Mouse (Mus musculus) right cerebral cortex, postnatal 25 days (tissue): ENCODE results near the gene Endog.
"Not testable (repeated sequence)": the region's sequence is repeated elsewhere in the genome, so short reads cannot be mapped to it uniquely, and the experiment has no call there.

Source experiments
- DNase-seq: peaks from one replicate; pipeline ENCODE4 v3.0.0; 2022

The Endog gene

GRCm38 (mm10) chr2:30171371-30171996 is at the start of gene Endog:
Gene Endog, plus strand, starts transcription at chr2:30171493.
- DNase-seq = peak; percentile 89

DNA sequence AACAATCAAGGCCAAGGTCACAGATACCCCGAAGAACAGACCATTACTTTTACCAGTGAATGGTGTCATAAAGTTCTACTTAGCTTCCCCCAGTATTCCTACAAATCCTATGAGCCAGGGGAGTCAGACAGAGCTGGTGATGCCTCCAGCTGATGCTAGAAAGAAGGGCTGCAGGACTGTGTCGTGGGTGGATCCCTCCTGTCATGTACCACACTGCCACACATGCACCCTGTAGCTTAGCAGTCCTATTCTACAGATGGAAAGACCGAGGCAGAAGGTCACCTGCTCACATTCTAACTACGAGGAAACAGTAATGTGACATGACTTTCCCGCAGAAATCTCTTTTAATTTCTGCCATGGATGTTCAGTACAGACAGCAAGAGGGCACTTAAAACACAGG is 48.5 kb upstream of the Endog start:
- no peak for DNase-seq

- DNase-seq = peak; percentile 43
Observed at GRCm38 (mm10) chr2:30123729-30124471, 47.4 kb upstream of the Endog start.

- DNase-seq = peak; percentile 94
Observed at GRCm38 (mm10) chr2:30124472-30125274, 46.6 kb upstream of the Endog start, which contains the start of gene Zer1. Gene Zer1, minus strand, starts transcription at chr2:30124585.

DNA sequence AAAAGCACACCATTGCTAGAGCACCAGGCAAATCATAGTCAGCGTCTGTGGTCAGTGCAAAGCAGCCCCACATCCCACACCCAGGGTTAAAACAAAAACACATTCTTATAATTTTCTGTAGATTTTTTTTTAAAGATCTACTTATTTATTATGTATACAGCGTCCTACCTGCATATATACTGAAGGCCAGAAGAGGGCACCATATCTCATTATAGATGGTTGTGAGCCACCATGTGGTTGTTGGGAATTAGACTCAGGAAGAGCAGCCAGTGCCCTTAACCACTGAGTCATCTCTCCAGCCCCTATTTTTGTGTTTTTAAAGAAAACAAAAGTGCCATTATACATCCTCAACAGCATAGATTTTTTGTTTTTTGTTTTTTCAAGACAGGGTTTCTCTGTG is 42.5 kb upstream of the Endog start:
- no peak for DNase-seq

GRCm38 (mm10) chr2:30130156-30130555 is 41.1 kb upstream of the Endog start:
- DNase-seq = no peak

GRCm38 (mm10) chr2:30131240-30131639 is 40.1 kb upstream of the Endog start:
- not testable (repeated sequence) for DNase-seq

- DNase-seq = no peak
Observed at GRCm38 (mm10) chr2:30132801-30133612, 38.3 kb upstream of the Endog start.

DNA sequence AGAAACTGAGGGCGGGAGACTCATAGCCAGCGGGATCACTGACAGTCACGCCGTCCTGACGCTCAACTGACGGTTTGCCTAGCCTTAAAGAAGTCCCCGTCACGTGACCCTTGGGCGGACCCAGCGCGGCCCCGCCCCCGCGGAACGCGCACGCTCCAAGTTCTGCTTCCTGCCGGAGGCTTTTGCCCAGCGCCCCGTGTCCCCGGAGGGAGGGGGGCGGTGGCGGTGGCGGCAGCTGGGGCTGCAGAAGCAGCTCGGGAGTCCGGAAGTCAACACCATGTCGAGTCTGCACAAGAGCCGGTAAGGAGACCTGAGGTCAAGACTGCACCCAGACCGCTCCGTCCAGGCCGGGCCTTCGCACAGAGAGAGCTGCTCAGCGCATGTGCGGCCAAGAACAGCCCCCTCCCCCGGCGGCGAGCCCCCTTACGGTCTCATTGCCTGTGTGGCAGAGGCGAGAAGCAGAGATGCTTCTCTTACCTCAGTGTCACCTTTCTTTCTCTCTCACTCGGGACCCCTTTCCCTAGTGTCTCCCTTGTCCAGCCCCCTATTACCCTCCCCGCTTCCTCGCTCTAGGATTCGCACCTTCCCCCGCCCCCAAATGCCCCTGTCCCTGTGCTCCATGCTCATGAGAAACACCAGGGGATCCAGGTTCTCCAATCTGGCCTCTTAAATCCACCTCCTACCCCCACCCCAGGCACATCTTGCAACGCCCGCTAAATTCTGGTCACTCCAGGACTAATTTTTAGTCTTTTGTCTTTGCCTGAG is 37.5 kb upstream of the Endog start, which contains the start of gene Tbc1d13:
TSS of gene Tbc1d13 (plus strand) at position 134 of the 765 bp plus-strand sequence.
- peak; percentile 97 for DNase-seq

DNA sequence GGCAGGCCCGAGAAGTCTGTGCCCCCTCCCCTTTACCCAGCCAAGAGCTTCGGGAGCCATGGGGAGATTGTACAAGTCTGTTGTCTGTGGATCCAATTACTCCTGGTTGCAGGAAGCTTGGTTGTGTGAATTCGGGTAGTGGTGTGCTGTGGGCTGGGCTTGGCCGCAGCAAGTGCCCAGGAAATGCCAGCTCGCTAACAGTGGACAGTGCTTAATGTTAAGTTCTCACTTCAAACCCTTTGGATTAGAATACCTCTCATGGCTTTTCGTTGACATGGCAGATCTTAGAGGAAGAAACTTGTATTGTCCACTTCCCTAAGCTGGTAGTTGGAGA is 36.9 kb upstream of the Endog start:
- no peak for DNase-seq

- DNase-seq = no peak
Observed at GRCm38 (mm10) chr2:30134928-30135620, 36.2 kb upstream of the Endog start.

- DNase-seq = no peak
Observed at GRCm38 (mm10) chr2:30136458-30136857, 34.8 kb upstream of the Endog start.

DNA sequence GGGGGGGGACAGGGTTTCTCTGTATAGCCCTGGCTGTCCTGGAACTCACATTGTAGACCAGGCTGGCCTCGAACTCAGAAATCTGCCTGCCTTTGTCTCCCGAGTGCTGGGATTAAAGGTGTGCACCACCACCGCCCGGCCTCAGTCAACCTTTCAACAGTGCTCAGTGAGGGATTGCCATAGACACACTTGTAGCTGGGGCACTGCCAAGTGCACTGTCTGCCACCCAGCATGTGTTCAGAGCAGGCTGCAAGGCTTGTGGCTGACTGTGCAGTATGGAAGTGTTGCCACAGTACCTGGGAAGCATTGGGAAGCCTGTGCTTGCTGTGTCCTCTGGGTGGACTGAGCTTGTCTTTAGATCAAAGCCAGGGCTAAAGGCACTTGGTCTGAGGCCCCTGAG is 31.3 kb upstream of the Endog start:
- not testable (repeated sequence) for DNase-seq

- no peak for DNase-seq
Observed at GRCm38 (mm10) chr2:30144436-30144835, 26.9 kb upstream of the Endog start.

GRCm38 (mm10) chr2:30147466-30147865 is 23.8 kb upstream of the Endog start:
- DNase-seq = no peak

DNA sequence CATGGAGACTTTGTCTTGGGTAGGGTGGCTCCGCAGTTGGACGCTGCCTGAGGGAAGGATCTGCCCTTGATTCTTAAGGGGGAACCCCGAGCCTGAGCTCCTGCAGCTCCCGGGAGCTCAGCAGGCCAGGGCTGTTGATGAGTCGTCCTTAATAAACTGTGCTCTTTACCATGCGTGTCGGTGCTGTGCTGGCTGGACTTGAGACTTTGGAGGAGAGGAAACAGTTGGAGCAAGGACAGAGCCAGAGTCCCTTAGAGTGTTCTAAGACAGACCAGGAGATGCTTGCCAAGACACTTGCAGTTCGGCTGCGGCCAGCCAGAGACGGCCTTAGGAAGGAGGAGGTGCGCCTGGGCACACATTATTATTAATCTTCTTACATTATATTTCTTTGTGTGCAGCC is 19.5 kb upstream of the Endog start:
- DNase-seq = no peak

- no peak for DNase-seq
Observed at GRCm38 (mm10) chr2:30152616-30153015, 18.7 kb upstream of the Endog start.

GRCm38 (mm10) chr2:30159871-30160270 is 11.4 kb upstream of the Endog start:
- DNase-seq = not testable (repeated sequence)

DNA sequence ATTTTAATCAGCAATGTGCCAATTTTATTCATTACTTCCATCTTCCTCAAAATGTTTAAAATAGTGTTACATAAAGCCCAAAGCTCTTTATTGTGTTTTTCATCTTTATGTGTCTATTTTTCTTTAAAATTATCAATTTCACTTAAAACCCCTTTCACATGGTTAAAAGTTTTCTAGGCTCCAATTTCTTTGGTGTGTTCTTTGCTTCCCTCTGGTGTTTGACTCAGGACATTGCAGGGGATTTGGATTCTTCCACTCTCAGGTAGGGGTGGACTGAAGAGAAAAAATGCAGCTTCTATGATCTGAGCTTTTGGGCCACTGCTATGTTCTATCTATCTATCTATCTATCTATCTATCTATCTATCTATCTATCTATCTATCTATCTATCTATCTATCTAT is 9.5 kb upstream of the Endog start:
- DNase-seq = no peak

GRCm38 (mm10) chr2:30164340-30164932 is 6.9 kb upstream of the Endog start:
- no peak for DNase-seq

DNA sequence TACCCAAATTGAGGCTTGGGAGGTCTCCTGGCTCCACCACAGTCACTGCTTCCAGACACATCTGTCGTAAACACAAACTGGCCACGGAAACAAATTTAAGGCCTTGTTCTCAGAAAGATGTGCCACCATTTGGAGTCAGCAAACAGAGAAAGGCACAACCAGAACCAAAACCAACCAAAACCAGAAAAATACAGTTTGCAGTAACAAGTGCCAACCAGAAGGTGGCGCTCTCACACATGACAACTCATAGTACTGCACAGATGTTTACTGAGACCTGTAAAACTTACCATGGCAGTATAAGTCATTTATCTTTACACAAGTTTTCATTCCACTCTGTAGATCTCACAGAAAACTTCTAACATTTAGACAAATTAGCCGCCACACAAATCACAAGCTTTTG is 4.6 kb upstream of the Endog start:
- no peak for DNase-seq
